Mouse (Mus musculus): ENCODE data around the gene Prpf38b. TPM values are rescaled to one million over a fixed set of nuclear protein-coding genes. Genes with fewer than 3 reads are reported as not detected.

Prpf38b gene
- polyA plus RNA-seq, 1 experiment from 2014 or later: 46.3 TPM

DNA sequence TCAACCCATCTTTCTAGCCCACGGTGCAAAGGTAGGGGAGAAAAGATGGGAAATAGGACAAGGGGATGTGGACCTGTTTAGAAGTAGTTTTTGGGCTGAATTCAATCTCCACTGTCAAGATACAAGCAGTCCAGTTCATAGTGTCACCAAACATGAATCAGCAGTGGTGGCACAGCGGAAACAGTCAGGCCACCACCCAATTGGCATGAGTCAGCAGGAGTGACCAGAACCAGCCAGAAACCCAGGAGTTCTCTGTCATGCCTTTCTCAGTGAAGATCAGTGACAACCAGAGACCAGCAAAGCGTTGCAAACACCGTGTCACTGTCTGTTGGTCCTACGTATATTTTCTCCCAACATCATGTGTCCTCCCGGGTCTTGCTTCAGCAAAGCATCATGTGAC, 22.0 kb upstream of the Prpf38b start:
- Histone ChIP-seq H3K9ac (replicated peaks; ENCODE audit: low read depth, low read length) (no peak overlapping the region), H3K9me3 (ENCODE audit: control insufficient read depth, low read length) (no peaks in the 10 kb centered on the region), H3K36me3 (ENCODE audit: control insufficient read depth, insufficient read depth, low read length) (no peaks in the 10 kb centered on the region), H3K27me3 (ENCODE audit: control insufficient read depth, insufficient read depth, low read length) (no peaks in the 10 kb centered on the region), H3K4me3 (ENCODE audit: low read depth, low read length) (no peak overlapping the region), H3K27ac (ENCODE audit: low read depth, low read length) (no peak overlapping the region), H3K4me1 (ENCODE audit: control insufficient read depth, insufficient read depth, low read length) (no peaks in the 10 kb centered on the region), H3K4me2 (ENCODE audit: low read depth, low read length) (no peak overlapping the region)
- 92% methylated on average over 6 of the region's 6 CpGs for WGBS
- no peak for ATAC-seq (ENCODE audit: low read depth)

DNA sequence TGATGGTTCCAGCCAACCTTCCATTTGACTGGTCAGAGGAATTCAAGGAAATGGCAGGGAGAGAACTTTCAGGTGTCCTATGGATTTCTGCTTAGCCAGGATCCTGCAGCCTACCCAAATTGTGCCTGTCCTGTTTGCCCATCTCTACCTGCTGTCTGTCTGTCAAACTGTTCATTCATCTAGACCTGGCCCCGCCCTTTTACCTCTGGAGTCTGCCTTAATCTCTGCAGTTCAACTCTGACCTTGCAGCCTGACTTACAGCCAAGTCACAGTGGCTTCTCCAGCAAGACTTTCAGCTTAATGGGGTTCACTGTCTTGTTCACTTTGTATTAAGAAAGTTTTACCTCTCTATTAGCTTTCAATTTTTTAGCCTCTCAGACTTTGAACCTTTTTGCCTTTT, 14.8 kb upstream of the Prpf38b start:
- ATAC-seq (ENCODE audit: low read depth): no peak
- Histone ChIP-seq H3K27ac (ENCODE audit: low read depth, low read length) (no peak overlapping the region), H3K4me2 (ENCODE audit: low read depth, low read length) (no peak overlapping the region), H3K9ac (replicated peaks; ENCODE audit: low read depth, low read length) (no peak overlapping the region), H3K4me1 (ENCODE audit: control insufficient read depth, insufficient read depth, low read length) (no peaks in the 10 kb centered on the region), H3K4me3 (ENCODE audit: low read depth, low read length) (no peak overlapping the region), H3K9me3 (ENCODE audit: control insufficient read depth, low read length) (no peaks in the 10 kb centered on the region), H3K27me3 (ENCODE audit: control insufficient read depth, insufficient read depth, low read length) (no peaks in the 10 kb centered on the region), H3K36me3 (ENCODE audit: control insufficient read depth, insufficient read depth, low read length) (no peaks in the 10 kb centered on the region)
- WGBS: 85% methylated on average over 1 of the region's 1 CpGs

DNA sequence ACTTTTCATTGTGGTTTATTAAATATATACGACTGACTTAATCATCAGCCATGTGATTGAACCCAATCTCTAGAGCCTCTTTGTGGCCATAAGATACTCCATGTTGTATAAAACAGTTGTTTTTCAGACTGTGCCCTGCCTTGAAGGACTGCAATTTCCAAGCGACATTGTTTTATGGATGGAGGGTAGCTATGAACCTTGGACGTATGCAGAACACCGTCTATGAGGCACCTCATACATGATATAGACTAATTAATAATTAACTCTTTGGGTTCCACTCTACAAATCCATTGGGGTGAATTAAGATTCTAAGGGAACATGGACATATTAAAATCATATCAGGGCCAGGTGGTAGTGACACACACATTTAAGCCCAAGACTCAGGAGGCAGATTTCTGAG, 14.2 kb upstream of the Prpf38b start:
- H3K4me3 ChIP-seq (ENCODE audit: low read depth, low read length): no peak overlapping the region
- 90% methylated on average over 4 of the region's 4 CpGs for WGBS
- no peak overlapping the region for H3K27ac ChIP-seq (ENCODE audit: low read depth, low read length)
- H3K27me3 ChIP-seq (ENCODE audit: control insufficient read depth, insufficient read depth, low read length): no peaks in the 10 kb centered on the region
- H3K9ac ChIP-seq (replicated peaks; ENCODE audit: low read depth, low read length): no peak overlapping the region
- ATAC-seq (ENCODE audit: low read depth): no peak
- H3K4me2 ChIP-seq (ENCODE audit: low read depth, low read length): no peak overlapping the region
- no peaks in the 10 kb centered on the region for H3K4me1 ChIP-seq (ENCODE audit: control insufficient read depth, insufficient read depth, low read length)
- H3K9me3 ChIP-seq (ENCODE audit: control insufficient read depth, low read length): no peaks in the 10 kb centered on the region
- no peaks in the 10 kb centered on the region for H3K36me3 ChIP-seq (ENCODE audit: control insufficient read depth, insufficient read depth, low read length)

DNA sequence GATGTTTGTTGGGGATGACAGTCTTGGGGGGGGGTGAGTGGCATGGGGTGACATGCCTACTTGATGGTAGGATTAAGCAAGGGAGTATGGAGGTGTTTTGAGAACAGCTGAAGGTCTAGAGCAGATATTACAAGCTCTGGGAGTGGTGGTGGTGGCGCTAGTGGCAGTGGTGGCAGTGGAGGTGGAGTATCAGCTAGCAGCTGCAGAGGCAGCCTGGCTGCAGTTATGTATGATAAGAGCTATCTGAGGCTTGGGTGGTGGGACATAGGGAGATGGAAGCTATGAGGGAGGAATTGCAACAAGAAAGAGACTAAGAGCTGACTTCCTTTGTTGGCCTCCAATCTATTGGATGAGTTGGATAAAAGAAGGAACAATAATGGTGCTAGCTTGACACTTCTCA, 10.3 kb upstream of the Prpf38b start:
- no peak overlapping the region for H3K27ac ChIP-seq (ENCODE audit: low read depth, low read length)
- no peaks in the 10 kb centered on the region for H3K4me1 ChIP-seq (ENCODE audit: control insufficient read depth, insufficient read depth, low read length)
- no peak overlapping the region for H3K4me3 ChIP-seq (ENCODE audit: low read depth, low read length)
- 68% methylated on average over 1 of the region's 1 CpGs for WGBS
- no peak overlapping the region for H3K9ac ChIP-seq (replicated peaks; ENCODE audit: low read depth, low read length)
- ATAC-seq (ENCODE audit: low read depth): no peak
- no peaks in the 10 kb centered on the region for H3K9me3 ChIP-seq (ENCODE audit: control insufficient read depth, low read length)
- H3K4me2 ChIP-seq (ENCODE audit: low read depth, low read length): no peak overlapping the region
- H3K36me3 ChIP-seq (ENCODE audit: control insufficient read depth, insufficient read depth, low read length): no peaks in the 10 kb centered on the region
- no peaks in the 10 kb centered on the region for H3K27me3 ChIP-seq (ENCODE audit: control insufficient read depth, insufficient read depth, low read length)

DNA sequence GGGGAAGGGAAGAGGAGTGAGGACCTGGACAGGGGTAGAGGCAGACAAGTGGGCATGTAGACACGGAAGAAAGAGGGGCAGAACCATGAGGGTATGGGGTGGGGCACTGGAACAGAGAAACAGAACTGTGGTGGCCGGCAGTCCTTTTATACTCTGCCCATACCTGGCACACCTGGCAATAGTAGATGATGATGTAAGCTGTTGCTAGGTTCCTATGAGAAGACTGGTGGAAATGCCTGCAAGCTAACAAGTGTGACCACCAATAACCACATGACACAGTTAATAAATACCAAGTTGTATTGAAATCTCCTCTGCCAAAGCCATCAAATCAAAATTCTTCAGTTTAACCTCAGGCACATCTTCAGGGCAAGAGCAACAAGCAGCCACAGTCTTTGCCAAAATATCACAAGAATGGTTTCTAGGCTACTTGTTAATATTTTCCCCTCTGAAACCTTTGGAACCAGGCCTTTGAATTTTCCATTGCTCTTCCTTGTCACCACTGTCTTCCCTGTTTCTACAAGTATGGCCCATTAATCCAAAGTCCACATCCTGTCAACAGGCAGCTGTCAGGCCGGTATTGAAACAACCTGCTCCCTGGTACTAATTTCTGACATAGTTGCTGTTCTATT, 9.0 kb upstream of the Prpf38b start:
- WGBS: 92% methylated on average over 3 of the region's 3 CpGs

DNA sequence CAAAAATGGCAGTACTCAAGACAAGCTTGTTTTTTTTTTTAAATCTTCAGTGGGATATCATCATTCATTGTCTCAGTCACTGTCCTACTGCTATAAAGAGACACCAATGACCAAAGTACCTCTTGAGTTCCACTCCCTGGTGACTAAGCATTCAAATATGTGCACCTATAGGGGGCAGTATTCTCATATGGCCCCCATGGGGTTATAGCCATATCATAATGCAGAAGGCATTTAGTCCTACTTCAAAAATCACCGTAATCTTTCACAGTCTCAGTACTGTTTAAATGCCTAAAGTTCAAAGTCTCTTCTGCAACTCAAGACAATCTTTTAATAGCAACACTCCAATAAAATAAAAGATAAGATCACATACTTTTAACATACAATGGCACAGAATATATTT, 7.3 kb upstream of the Prpf38b start:
- no peak for ATAC-seq (ENCODE audit: low read depth)
- Histone ChIP-seq H3K4me1 (ENCODE audit: control insufficient read depth, insufficient read depth, low read length) (no peaks in the 10 kb centered on the region), H3K27ac (ENCODE audit: low read depth, low read length) (no peak overlapping the region), H3K4me3 (ENCODE audit: low read depth, low read length) (no peak overlapping the region), H3K9ac (replicated peaks; ENCODE audit: low read depth, low read length) (no peak overlapping the region), H3K4me2 (ENCODE audit: low read depth, low read length) (no peak overlapping the region), H3K36me3 (ENCODE audit: control insufficient read depth, insufficient read depth, low read length) (no peaks in the 10 kb centered on the region), H3K9me3 (ENCODE audit: control insufficient read depth, low read length) (no peaks in the 10 kb centered on the region), H3K27me3 (ENCODE audit: control insufficient read depth, insufficient read depth, low read length) (no peaks in the 10 kb centered on the region)
- WGBS: 97% methylated on average over 1 of the region's 1 CpGs

More for the DNA sequence above, 9.0 kb upstream of the Prpf38b start:
- H3K4me3 ChIP-seq (ENCODE audit: low read depth, low read length): no peak overlapping the region
- no peak overlapping the region for H3K4me2 ChIP-seq (ENCODE audit: low read depth, low read length)
- no peaks in the 10 kb centered on the region for H3K36me3 ChIP-seq (ENCODE audit: control insufficient read depth, insufficient read depth, low read length)
- no peaks in the 10 kb centered on the region for H3K4me1 ChIP-seq (ENCODE audit: control insufficient read depth, insufficient read depth, low read length)
- ATAC-seq (ENCODE audit: low read depth): no peak
- no peak overlapping the region for H3K27ac ChIP-seq (ENCODE audit: low read depth, low read length)
- no peaks in the 10 kb centered on the region for H3K9me3 ChIP-seq (ENCODE audit: control insufficient read depth, low read length)
- H3K9ac ChIP-seq (replicated peaks; ENCODE audit: low read depth, low read length): no peak overlapping the region
- H3K27me3 ChIP-seq (ENCODE audit: control insufficient read depth, insufficient read depth, low read length): no peaks in the 10 kb centered on the region

DNA sequence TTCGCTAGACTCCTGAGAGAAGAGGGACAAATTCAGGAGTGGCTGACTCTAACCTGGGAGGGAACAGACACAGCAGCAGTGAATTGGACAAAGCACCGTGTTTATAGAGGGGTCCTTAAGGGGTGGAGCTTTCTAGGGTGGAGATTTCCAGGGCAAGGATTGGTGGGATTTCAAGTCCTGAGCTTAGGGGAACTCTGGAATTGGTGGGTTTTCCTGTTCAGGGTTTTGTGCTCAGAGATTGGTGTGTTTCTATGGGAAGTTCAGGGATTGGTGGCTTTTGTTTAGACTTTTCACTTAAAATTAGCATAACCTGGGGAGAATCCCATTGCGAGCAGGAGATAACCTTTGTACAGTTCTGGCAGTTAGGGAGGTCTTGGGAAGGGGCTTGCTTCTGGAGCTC, 6.5 kb upstream of the Prpf38b start:
- Histone ChIP-seq H3K4me2 (ENCODE audit: low read depth, low read length) (no peak overlapping the region), H3K4me3 (ENCODE audit: low read depth, low read length) (no peak overlapping the region), H3K36me3 (ENCODE audit: control insufficient read depth, insufficient read depth, low read length) (no peaks in the 10 kb centered on the region), H3K27me3 (ENCODE audit: control insufficient read depth, insufficient read depth, low read length) (no peaks in the 10 kb centered on the region), H3K27ac (ENCODE audit: low read depth, low read length) (no peak overlapping the region), H3K9me3 (ENCODE audit: control insufficient read depth, low read length) (no peaks in the 10 kb centered on the region), H3K4me1 (ENCODE audit: control insufficient read depth, insufficient read depth, low read length) (no peaks in the 10 kb centered on the region), H3K9ac (replicated peaks; ENCODE audit: low read depth, low read length) (no peak overlapping the region)
- 62% methylated on average over 3 of the region's 3 CpGs for WGBS
- ATAC-seq (ENCODE audit: low read depth): no peak

DNA sequence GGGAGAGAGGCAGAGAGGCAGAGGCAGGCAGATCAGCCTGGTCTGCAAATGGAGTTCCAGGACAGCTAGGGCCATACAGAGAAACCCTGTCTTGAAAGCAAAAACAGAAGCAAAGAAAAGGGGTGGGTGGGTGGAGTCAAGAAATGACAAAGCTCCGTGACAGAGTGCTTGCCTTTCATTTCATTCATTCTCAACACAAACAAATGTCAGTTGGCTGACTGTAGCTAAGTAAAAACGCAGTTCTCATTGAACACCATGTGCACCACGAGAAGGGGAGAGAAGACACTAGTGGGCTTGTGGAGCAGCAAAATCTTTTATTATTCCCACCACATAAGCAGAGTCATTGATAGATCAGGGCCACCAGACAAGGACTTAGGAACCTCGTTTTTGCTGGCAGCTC, 5.3 kb upstream of the Prpf38b start:
- H3K27ac ChIP-seq (ENCODE audit: low read depth, low read length): no peak overlapping the region
- no peak overlapping the region for H3K9ac ChIP-seq (replicated peaks; ENCODE audit: low read depth, low read length)
- WGBS: 39% methylated on average over 4 of the region's 4 CpGs
- no peaks in the 10 kb centered on the region for H3K27me3 ChIP-seq (ENCODE audit: control insufficient read depth, insufficient read depth, low read length)
- H3K4me3 ChIP-seq (ENCODE audit: low read depth, low read length): no peak overlapping the region
- no peak overlapping the region for H3K4me2 ChIP-seq (ENCODE audit: low read depth, low read length)
- no peaks in the 10 kb centered on the region for H3K36me3 ChIP-seq (ENCODE audit: control insufficient read depth, insufficient read depth, low read length)
- H3K9me3 ChIP-seq (ENCODE audit: control insufficient read depth, low read length): no peaks in the 10 kb centered on the region
- no peak for ATAC-seq (ENCODE audit: low read depth)
- H3K4me1 ChIP-seq (ENCODE audit: control insufficient read depth, insufficient read depth, low read length): no peaks in the 10 kb centered on the region

DNA sequence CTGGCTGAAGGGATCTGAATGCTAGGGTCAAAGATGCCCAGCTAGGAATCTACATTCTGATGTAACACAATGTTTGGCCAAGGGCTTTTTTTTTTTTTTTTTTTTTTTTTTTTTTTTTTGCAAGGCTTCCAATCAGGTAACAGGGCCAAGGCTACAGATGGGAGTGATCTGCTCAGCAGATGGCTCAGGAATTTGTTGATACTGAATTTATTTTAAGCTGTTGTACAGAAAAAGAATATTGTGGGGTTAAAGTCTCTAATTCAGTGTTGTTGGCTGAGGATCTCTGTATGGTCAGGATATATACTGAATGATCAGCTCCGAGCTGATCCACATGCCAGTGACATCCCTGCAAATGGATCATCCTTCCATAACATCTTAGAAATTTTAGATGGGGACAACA, 4.5 kb upstream of the Prpf38b start:
- no peak overlapping the region for H3K9ac ChIP-seq (replicated peaks; ENCODE audit: low read depth, low read length)
- ATAC-seq (ENCODE audit: low read depth): no peak
- H3K4me2 ChIP-seq (ENCODE audit: low read depth, low read length): no peak overlapping the region
- H3K27me3 ChIP-seq (ENCODE audit: control insufficient read depth, insufficient read depth, low read length): no peaks in the 10 kb centered on the region
- no peaks in the 10 kb centered on the region for H3K9me3 ChIP-seq (ENCODE audit: control insufficient read depth, low read length)
- no peaks in the 10 kb centered on the region for H3K4me1 ChIP-seq (ENCODE audit: control insufficient read depth, insufficient read depth, low read length)
- H3K27ac ChIP-seq (ENCODE audit: low read depth, low read length): no peak overlapping the region
- no peak overlapping the region for H3K4me3 ChIP-seq (ENCODE audit: low read depth, low read length)
- WGBS: 89% methylated on average over 1 of the region's 1 CpGs
- no peaks in the 10 kb centered on the region for H3K36me3 ChIP-seq (ENCODE audit: control insufficient read depth, insufficient read depth, low read length)

Measured in neural tube, embryonic 14.5 days (tissue).